ENCODE assay signal across 11 mouse cellular contexts in genomic region chrX:48138539-48139275, GRCm38 (mm10). TPM values are rescaled to one million over a fixed set of nuclear protein-coding genes. Genes with fewer than 3 reads are reported as not detected.
A peak's percentile ranks its signal among the peaks of the same experiment; 100 is the strongest.
DNase-seq lines count a peak whose midpoint lies in the region; ATAC-seq and TF ChIP-seq lines count a peak whose summit lies in the region.
"Had no signal": no experiment of that assay in that cellular context is flagged by ENCODE, and none has a peak within 500 bp of the region (broad histone marks: within the 10 kb centered on the region; RNA-seq: fewer than 3 reads in every experiment).

No protein-coding gene starts in this region.

- H3K27ac ChIP-seq in MEL (ENCODE audit: control insufficient read depth, low read depth, low read length): peak overlapping the region; percentile 91
- 0 out of 2 replicates have a peak overlapping the region, but pooled peaks have one; percentile 19 for H3K27ac ChIP-seq in forebrain, embryonic 12.5 days
- H3K27ac ChIP-seq: heart, embryonic 13.5 days; limb, embryonic 12.5 days had no signal

- peak overlapping the region; percentile 40 to 59 for H3K4me3 ChIP-seq in MEL (ENCODE audit: control insufficient read depth in 1 of 2, insufficient read depth in 1 of 2, low read depth in 2 of 2, low read length in 2 of 2)
- H3K4me3 ChIP-seq in forebrain, embryonic 12.5 days (replicated peaks): no peak overlapping the region
- H3K4me3 ChIP-seq: heart, embryonic 13.5 days; limb, embryonic 12.5 days had no signal

- peaks cover 12 to 35% of the 10 kb centered on the region in 2 experiments for H3K4me1 ChIP-seq in MEL (ENCODE audit: control insufficient read depth in 1 of 2, insufficient read depth in 2 of 2, low read length in 2 of 2)
- peaks cover 14% of the 10 kb centered on the region for H3K4me1 ChIP-seq in forebrain, embryonic 12.5 days
- H3K4me1 ChIP-seq: heart, embryonic 13.5 days had no signal

- H3K9me3 ChIP-seq in MEL (replicated peaks; ENCODE audit: insufficient read depth, low read length): no peaks in the 10 kb centered on the region
- H3K9me3 ChIP-seq in forebrain, embryonic 12.5 days: no peaks in the 10 kb centered on the region
- H3K9me3 ChIP-seq: heart, embryonic 13.5 days; limb, embryonic 12.5 days had no signal

- no peak for TF ChIP-seq CTCF in MEL (IDR thresholded peaks at IDR 0.05 in 2 of 3, conservative IDR thresholded peaks at IDR 0.05 in 1 of 3; ENCODE audit: control insufficient read depth in 1 of 3, insufficient read depth in 1 of 3, low read depth in 2 of 3, low read length in 3 of 3, poor library complexity in 1 of 3, severe bottlenecking in 1 of 3)

- peak; percentile 73 for DNase-seq in heart, adult 11 months
- no peak for DNase-seq in heart, postnatal 14 days
- peak; percentile 91 for DNase-seq in MEL (ENCODE audit: low read depth, low spot score)
- no peak for DNase-seq in neural tube, embryonic 10.5 days (ENCODE audit: extremely low spot score, low spot score)
- DNase-seq in adrenal gland, adult 2 months: no peak
- no peak for DNase-seq in adrenal gland, adult 8-10 months
- DNase-seq: cerebellum, adult 9-11 months had no signal

- 0 out of 2 replicates have a peak overlapping the region, but pooled peaks have one; percentile 19 for H3K4me2 ChIP-seq in forebrain, embryonic 12.5 days
- H3K4me2 ChIP-seq: heart, embryonic 13.5 days; limb, embryonic 12.5 days had no signal

- ATAC-seq in forebrain, embryonic 12.5 days (ENCODE audit: low FRiP score): peak; percentile 53; the same call in 1 of the 2 replicates
- ATAC-seq in megakaryocyte progenitor cell, adult 5-6 weeks (replicated peaks; ENCODE audit: poor library complexity): peak; percentile 62

- no peaks in the 10 kb centered on the region for H3K79me2 ChIP-seq in MEL (ENCODE audit: control insufficient read depth, insufficient read depth, low read length, poor library complexity)

- H3K9ac ChIP-seq in MEL (ENCODE audit: control insufficient read depth, low read depth, low read length, poor library complexity, severe bottlenecking): peak overlapping the region; percentile 55
- no peak overlapping the region for H3K9ac ChIP-seq in forebrain, embryonic 12.5 days
- H3K9ac ChIP-seq: heart, embryonic 13.5 days; limb, embryonic 12.5 days had no signal

- intact Hi-C loops in heart, postnatal 14 days (cut with DNase I): no loop called here

- no peaks in the 10 kb centered on the region for H3K27me3 ChIP-seq in MEL (ENCODE audit: control insufficient read depth in 1 of 2, insufficient read depth in 2 of 2, low read length in 2 of 2)
- no peaks in the 10 kb centered on the region for H3K27me3 ChIP-seq in forebrain, embryonic 12.5 days
- H3K27me3 ChIP-seq: limb, embryonic 12.5 days had no signal

- TF ChIP-seq EP300 in MEL (IDR thresholded peaks at IDR 0.05; ENCODE audit: low read depth in 1 of 2, low read length in 2 of 2): peak; percentile 82

- WGBS in forebrain, embryonic 12.5 days: 52% methylated on average over 7 of the region's 7 CpGs

- H3K36me3 ChIP-seq in MEL (ENCODE audit: control insufficient read depth in 1 of 2, insufficient read depth in 2 of 2, low read length in 2 of 2): peaks cover 0 to 23% of the 10 kb centered on the region in 2 experiments; a peak in 2 of 4 replicates
- no peaks in the 10 kb centered on the region for H3K36me3 ChIP-seq in forebrain, embryonic 12.5 days (replicated peaks)
- H3K36me3 ChIP-seq: heart, embryonic 13.5 days; limb, embryonic 12.5 days had no signal

- no peak for TF ChIP-seq RAD21 in MEL (IDR thresholded peaks at IDR 0.05; ENCODE audit: low read depth, low read length)

- 0 out of 4 replicates have a peak, but pooled peaks of 1 of the 2 experiments have one; percentile 26 for TF ChIP-seq POLR2A in MEL (IDR thresholded peaks at IDR 0.05; ENCODE audit: control insufficient read depth in 1 of 2, insufficient read depth in 1 of 2, low read depth in 1 of 2, low read length in 2 of 2, poor library complexity in 1 of 2)

TF ChIP-seq in MEL, 35 proteins besides CTCF, POLR2A, EP300 and RAD21:
- TF ChIP-seq MAZ (IDR thresholded peaks at IDR 0.05; ENCODE audit: low read depth, low read length) (no peak; the same call in 1 of the 2 replicates), TAL1 (IDR thresholded peaks at IDR 0.05; ENCODE audit: low read length) (peak; percentile 77), E2F4 (IDR thresholded peaks at IDR 0.05; ENCODE audit: borderline replicate concordance, low read depth, low read length) (no peak), RCOR1 (IDR thresholded peaks at IDR 0.05; ENCODE audit: low read depth, low read length) (peak; percentile 87), GABPA (IDR thresholded peaks at IDR 0.05; ENCODE audit: low read depth, low read length) (no peak), ZKSCAN1 (IDR thresholded peaks at IDR 0.05; ENCODE audit: low read depth, low read length) (no peak), MAX (IDR thresholded peaks at IDR 0.05; ENCODE audit: low read length) (no peak), USF2 (IDR thresholded peaks at IDR 0.05; ENCODE audit: borderline replicate concordance in 1 of 2, insufficient read depth in 1 of 2, low read depth in 1 of 2, low read length in 2 of 2) (no peak), BHLHE40 (IDR thresholded peaks at IDR 0.05; ENCODE audit: borderline replicate concordance, low read depth, low read length) (peak; percentile 60; the same call in 1 of the 2 replicates), USF1 (IDR thresholded peaks at IDR 0.05; ENCODE audit: low read depth, low read length) (no peak), CHD1 (IDR thresholded peaks at IDR 0.05; ENCODE audit: low read depth, low read length) (no peak), ELF1 (IDR thresholded peaks at IDR 0.05; ENCODE audit: low read depth, low read length) (0 out of 2 replicates have a peak, but pooled peaks have one; percentile 62), TCF12 (IDR thresholded peaks at IDR 0.05; ENCODE audit: low read depth, low read length) (peak; percentile 84; the same call in 1 of the 2 replicates), POLR2AphosphoS5 (IDR thresholded peaks at IDR 0.05; ENCODE audit: borderline replicate concordance, low read depth, low read length) (no peak), HCFC1 (IDR thresholded peaks at IDR 0.05; ENCODE audit: low read depth, low read length) (0 out of 2 replicates have a peak, but pooled peaks have one; percentile 45), MXI1 (IDR thresholded peaks at IDR 0.05; ENCODE audit: low read depth, low read length) (no peak), MEF2A (IDR thresholded peaks at IDR 0.05; ENCODE audit: extremely low read depth, insufficient replicate concordance, low read depth, low read length, poor library complexity, severe bottlenecking) (no peak), NRF1 (IDR thresholded peaks at IDR 0.05; ENCODE audit: insufficient read depth, low read depth, low read length, poor library complexity, severe bottlenecking) (no peak), MYB (IDR thresholded peaks at IDR 0.05; ENCODE audit: low read depth, low read length) (no peak), KAT2A (conservative IDR thresholded peaks at IDR 0.05; ENCODE audit: low read depth, low read length) (no peak), TBP (IDR thresholded peaks at IDR 0.05; ENCODE audit: low read depth, low read length) (peak; percentile 95), ETS1 (IDR thresholded peaks at IDR 0.05; ENCODE audit: low read depth, low read length) (peak; percentile 91), CHD2 (IDR thresholded peaks at IDR 0.05; ENCODE audit: low read length) (no peak), MAFK (IDR thresholded peaks at IDR 0.05; ENCODE audit: borderline replicate concordance, low read depth, low read length) (no peak), NELFE (IDR thresholded peaks at IDR 0.05; ENCODE audit: low read depth, low read length) (no peak), MYC (IDR thresholded peaks at IDR 0.05; ENCODE audit: low read depth, low read length) (no peak), JUND (IDR thresholded peaks at IDR 0.05; ENCODE audit: low read depth, low read length) (no peak), UBTF (IDR thresholded peaks at IDR 0.05; ENCODE audit: borderline replicate concordance, insufficient read depth, low read depth, low read length) (no peak), ZC3H11A (IDR thresholded peaks at IDR 0.05; ENCODE audit: low read depth, low read length) (no peak), ZMIZ1 (IDR thresholded peaks at IDR 0.05; ENCODE audit: low read depth, low read length) (no peak), GATA1 (IDR thresholded peaks at IDR 0.05; ENCODE audit: low read depth, low read length) (peak; percentile 92), SMC3 (IDR thresholded peaks at IDR 0.05; ENCODE audit: low read depth, low read length) (no peak), SIN3A (IDR thresholded peaks at IDR 0.05; ENCODE audit: low read length) (peak; percentile 61)

RNA-seq across cellular contexts. Expression of gene Sash3, which starts 7.5 kb away (rescaled TPM):
- 1 to 10 TPM; 1.3 to 5.8 TPM for total RNA-seq in heart, postnatal 14 days (2021)
- total RNA-seq in MEL (2012; rRNA removed): 0.31 and 0.56 TPM in 2 replicates
- 1 to 10 TPM in 1 of 2 experiments, not detected in 1; 1.2 TPM for polyA plus RNA-seq in MEL (2012; ENCODE audit: insufficient read depth in 1 of 2, insufficient read length in 2 of 2, low read depth in 1 of 2, low replicate concordance in 2 of 2, missing spikeins in 1 of 2)
- polyA plus RNA-seq in forebrain, embryonic 12.5 days (2016; fragmentation: Nextera tagmentation; extraction: Ambion mirVana): 0.45 and 0.77 TPM in 2 replicates
- 46.5 and 54.2 TPM in 2 replicates for total RNA-seq in megakaryocyte progenitor cell, adult 5-6 weeks (2015)
- 77.9 and 86.1 TPM in 2 replicates for total RNA-seq in megakaryocyte progenitor cell, adult 5-6 weeks (2017)
- 1 to 10 TPM; 1.2 to 1.6 TPM for total RNA-seq in adrenal gland, adult 2 months (2021)
- polyA plus RNA-seq in adrenal gland, adult 2 months (2012; rRNA removed): 1.3 and 1.4 TPM in 2 replicates
- total RNA-seq in adrenal gland, adult 8-10 months (2022): 1 to 10 TPM; 1.6 to 2.4 (median 2.1) TPM

RNA-seq across cellular contexts. Expression of gene Xpnpep2, which starts 30.2 kb away (rescaled TPM):
- 1 to 10 TPM; 1.5 to 2.6 TPM for total RNA-seq in heart, postnatal 14 days (2021)
- total RNA-seq in MEL (2012; rRNA removed): 0.31 and 0.62 TPM in 2 replicates
- 1 to 10 TPM in 1 of 2 experiments, not detected in 1; 1.9 TPM for polyA plus RNA-seq in MEL (2012; ENCODE audit: insufficient read depth in 1 of 2, insufficient read length in 2 of 2, low read depth in 1 of 2, low replicate concordance in 2 of 2, missing spikeins in 1 of 2)
- polyA plus RNA-seq in forebrain, embryonic 12.5 days (2016; fragmentation: Nextera tagmentation; extraction: Ambion mirVana): 0.55 and 1.2 TPM in 2 replicates
- total RNA-seq in megakaryocyte progenitor cell, adult 5-6 weeks (2015): not detected in 2 replicates
- total RNA-seq in megakaryocyte progenitor cell, adult 5-6 weeks (2017): not detected in 2 replicates
- total RNA-seq in adrenal gland, adult 2 months (2021): 1 to 10 TPM; 1.4 to 1.6 TPM
- 0.59 and 1.1 TPM in 2 replicates for polyA plus RNA-seq in adrenal gland, adult 2 months (2012; rRNA removed)
- total RNA-seq in adrenal gland, adult 8-10 months (2022): 1 to 10 TPM; 1.1 to 2.6 (median 1.5) TPM

Comparison
In these comparisons a context has a peak if more than half of its experiments do, and no peak if none do; other contexts are left out.
1. DNase-seq: peak in heart, adult 11 months (single experiment) and MEL (single experiment); none in heart, postnatal 14 days (0 of 2), neural tube, embryonic 10.5 days (single experiment), adrenal gland, adult 2 months (single experiment) and adrenal gland, adult 8-10 months (single experiment).
2. RNA of gene Sash3, which starts 7.5 kb away (total RNA-seq): 46.5 to 86.1 TPM in megakaryocyte progenitor cell, adult 5-6 weeks; 1.3 to 5.8 TPM in heart, postnatal 14 days, 1.6 to 2.4 TPM in adrenal gland, adult 8-10 months, 1.2 to 1.6 TPM in adrenal gland, adult 2 months and 0.31 to 0.56 TPM in MEL; every median in the first group is over 4 times any median in the second.